Mouse (Mus musculus) forebrain, embryonic 10.5 days (tissue): ENCODE measurements at regions not wholly inside any gene's neighbourhood (a gene's known extent, or its start where the extent isn't known, plus 50 kb on each side); places are given as distances from the start of the nearest gene placed in this dataset.

Experiments
- DNase-seq: peaks from one replicate; pipeline ENCODE4 v3.0.0-alpha.2; 2017; ENCODE audit warnings: low spot score; ENCODE audit errors: extremely low spot score
- H3K27ac ChIP-seq: fragments of 300-500 bp; sonication (generic); 2 replicates; pipeline ENCODE4 v1.5.1; 2016; ENCODE audit warnings: mild to moderate bottlenecking
- H3K27me3 ChIP-seq: fragments of 300-500 bp; sonication (generic); 2 replicates; pipeline ENCODE4 v1.6.1; 2016; ENCODE audit warnings: mild to moderate bottlenecking; ENCODE audit not compliant: poor library complexity, severe bottlenecking
- H3K36me3 ChIP-seq: fragments of 300-500 bp; sonication (generic); replicated peaks from 2 replicates; pipeline ENCODE4 v1.6.1; 2016; ENCODE audit warnings: mild to moderate bottlenecking, moderate library complexity
- H3K4me1 ChIP-seq: fragments of 300-500 bp; sonication (generic); 2 replicates; pipeline ENCODE4 v1.6.1; 2016
- H3K4me3 ChIP-seq: fragments of 300-500 bp; sonication (generic); 2 replicates; pipeline ENCODE4 v1.5.1; 2016; ENCODE audit warnings: mild to moderate bottlenecking, moderate library complexity
- H3K9me3 ChIP-seq: fragments of 300-500 bp; sonication (generic); 2 replicates; pipeline ENCODE4 v1.6.1; 2016; ENCODE audit warnings: mild to moderate bottlenecking, moderate library complexity
- WGBS: fragments of 180-500 bp; shearing (Covaris S2); methylation state at CpG from one replicate; pipeline ENCODE4 v1.1.7; 2016; 5-methylcytosine and 5-hydroxymethylcytosine counted together

DNA sequence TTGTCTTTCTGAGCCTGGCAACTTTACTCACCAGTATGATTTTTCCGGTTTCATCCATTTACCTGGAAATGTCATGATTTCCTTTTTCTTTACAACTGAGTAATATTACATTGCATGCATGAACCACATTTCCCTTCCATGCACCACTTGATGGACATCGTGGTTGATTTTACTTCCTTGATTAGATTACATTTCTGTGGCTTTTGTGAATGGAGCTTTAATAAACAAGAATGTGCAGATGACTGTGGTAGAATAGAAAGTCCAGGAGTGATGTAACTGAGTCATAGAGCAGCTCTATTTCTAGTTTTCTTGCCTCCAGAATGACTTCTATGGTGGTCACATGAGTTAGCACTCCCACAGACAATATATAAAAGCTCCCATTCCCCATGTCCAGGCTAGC is 75.2 kb downstream of the Chst2 start:
- H3K36me3 ChIP-seq = no peaks in the 10 kb centered on the region
- no peak overlapping the region for H3K27ac ChIP-seq
- no peak for DNase-seq
- no peaks in the 10 kb centered on the region for H3K27me3 ChIP-seq
- WGBS = 90% methylated on average over 2 of the region's 2 CpGs
- H3K4me3 ChIP-seq = no peak overlapping the region
- no peaks in the 10 kb centered on the region for H3K9me3 ChIP-seq
- peaks cover 11% of the 10 kb centered on the region for H3K4me1 ChIP-seq

GRCm38 (mm10) chr9:95330097-95330496 is 76.4 kb downstream of the Chst2 start:
- no peak for DNase-seq
- Histone ChIP-seq H3K4me3 (no peak overlapping the region), H3K4me1 (peaks cover 11% of the 10 kb centered on the region), H3K36me3 (no peaks in the 10 kb centered on the region), H3K9me3 (no peaks in the 10 kb centered on the region), H3K27me3 (peaks cover 6% of the 10 kb centered on the region), H3K27ac (no peak overlapping the region)
- WGBS = 95% methylated on average over 7 of the region's 7 CpGs

DNA sequence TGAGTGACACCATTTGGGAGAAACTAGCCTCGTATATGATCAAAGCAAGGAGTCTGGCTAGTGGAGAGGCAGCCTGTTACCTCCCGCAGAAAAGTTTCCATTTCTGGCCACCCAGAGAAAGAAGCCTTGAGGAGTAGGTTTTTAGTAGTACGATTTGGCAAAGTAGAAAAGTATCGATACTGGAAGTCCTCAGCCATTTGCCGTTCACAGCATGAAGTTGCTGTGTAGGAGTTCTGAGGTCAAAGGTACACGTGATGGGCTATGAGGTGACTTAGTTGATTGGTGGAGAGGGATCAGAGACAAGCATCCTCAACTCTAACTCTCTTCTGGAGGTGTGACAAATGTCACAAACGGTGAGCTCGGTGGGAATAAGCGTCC is 77.5 kb downstream of the Chst2 start:
- H3K9me3 ChIP-seq = no peaks in the 10 kb centered on the region
- no peak for DNase-seq
- peaks cover 17% of the 10 kb centered on the region for H3K4me1 ChIP-seq
- H3K27me3 ChIP-seq = peaks cover 17% of the 10 kb centered on the region
- no peaks in the 10 kb centered on the region for H3K36me3 ChIP-seq
- H3K4me3 ChIP-seq = no peak overlapping the region
- 92% methylated on average over 9 of the region's 9 CpGs for WGBS
- no peak overlapping the region for H3K27ac ChIP-seq

- peaks cover 23% of the 10 kb centered on the region for H3K4me1 ChIP-seq
- WGBS = 84% methylated on average over 11 of the region's 15 CpGs
- no peaks in the 10 kb centered on the region for H3K36me3 ChIP-seq
- H3K27ac ChIP-seq = no peak overlapping the region
- no peak overlapping the region for H3K4me3 ChIP-seq
- H3K9me3 ChIP-seq = no peaks in the 10 kb centered on the region
- DNase-seq = no peak
- H3K27me3 ChIP-seq = peaks cover 17% of the 10 kb centered on the region
Observed at GRCm38 (mm10) chr9:95328261-95329052, 78.1 kb downstream of the Chst2 start.

DNA sequence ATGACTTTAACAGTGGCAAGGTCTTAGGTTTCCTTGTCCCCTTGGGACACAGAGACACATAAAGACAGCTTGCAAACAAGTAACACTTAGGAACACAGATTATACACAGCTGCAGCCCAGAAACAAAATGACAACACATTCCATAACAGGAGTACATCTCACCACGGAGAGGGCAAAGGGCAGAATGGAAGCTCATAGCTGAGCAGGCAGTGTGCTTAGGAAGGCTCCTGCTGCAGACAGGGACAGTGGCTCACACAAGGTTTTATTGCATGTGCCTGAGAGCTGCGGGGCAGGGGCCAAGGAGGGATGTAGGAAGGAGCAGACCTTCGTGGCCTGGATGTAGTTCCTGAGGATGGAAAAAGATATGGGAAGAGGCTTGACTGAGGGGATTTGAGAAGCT is 78.8 kb downstream of the Chst2 start:
- H3K4me1 ChIP-seq = peaks cover 30% of the 10 kb centered on the region
- WGBS = 70% methylated on average over 3 of the region's 3 CpGs
- peaks cover 17% of the 10 kb centered on the region for H3K27me3 ChIP-seq
- H3K36me3 ChIP-seq = no peaks in the 10 kb centered on the region
- no peak overlapping the region for H3K27ac ChIP-seq
- H3K9me3 ChIP-seq = no peaks in the 10 kb centered on the region
- no peak for DNase-seq
- H3K4me3 ChIP-seq = no peak overlapping the region

DNA sequence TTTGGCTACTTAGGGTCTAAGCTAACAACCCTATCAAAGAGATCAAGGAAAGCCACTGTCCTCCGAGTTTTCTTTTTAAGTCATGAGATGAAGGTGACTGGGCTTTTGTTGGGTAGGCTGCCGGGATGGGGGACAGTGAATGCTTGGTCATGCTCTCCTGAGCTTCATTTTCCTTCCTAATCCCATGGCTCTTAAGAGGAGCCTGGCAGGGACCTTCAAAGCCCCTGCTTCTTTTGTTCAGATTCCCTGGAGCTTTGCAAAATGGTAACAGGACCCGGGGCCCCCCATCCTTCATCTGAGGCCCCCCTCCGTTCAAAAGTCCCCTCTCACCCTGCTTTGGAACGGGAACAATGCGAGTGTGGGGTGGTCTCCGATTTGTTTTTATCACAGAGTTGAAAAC is 82.9 kb downstream of the Chst2 start:
- WGBS = 8% methylated on average over 7 of the region's 7 CpGs
- Histone ChIP-seq H3K4me3 (no peak overlapping the region), H3K9me3 (no peaks in the 10 kb centered on the region), H3K27me3 (peaks cover 35% of the 10 kb centered on the region), H3K27ac (peak overlapping the region; percentile 63), H3K36me3 (no peaks in the 10 kb centered on the region), H3K4me1 (peaks cover 38% of the 10 kb centered on the region)
- DNase-seq = peak; percentile 35

DNA sequence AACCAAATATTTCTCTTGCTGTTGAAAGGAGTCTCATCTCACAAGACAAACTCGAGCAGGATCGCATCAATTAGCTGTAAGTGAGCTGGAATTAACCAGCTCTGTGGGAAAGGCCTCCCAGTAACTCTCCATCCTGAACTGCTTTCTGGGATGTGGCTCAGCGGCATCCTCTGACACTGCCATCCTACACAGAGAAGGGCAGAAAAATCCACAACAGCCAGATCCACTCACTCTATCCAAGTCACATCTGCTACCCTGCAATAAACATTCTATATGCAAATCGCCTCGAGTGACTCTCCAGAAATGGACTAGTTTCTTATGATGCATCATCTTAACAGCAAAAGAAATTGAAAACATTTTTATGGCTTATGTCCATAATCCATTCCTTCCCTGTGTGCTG is 83.6 kb downstream of the Chst2 start:
- Histone ChIP-seq H3K4me1 (peaks cover 32% of the 10 kb centered on the region), H3K27me3 (peaks cover 35% of the 10 kb centered on the region), H3K4me3 (no peak overlapping the region), H3K27ac (peak overlapping the region; percentile 63; the same call in 1 of the 2 replicates), H3K9me3 (no peaks in the 10 kb centered on the region), H3K36me3 (no peaks in the 10 kb centered on the region)
- no peak for DNase-seq
- 41% methylated on average over 5 of the region's 5 CpGs for WGBS

GRCm38 (mm10) chr9:95322031-95322430 is 84.5 kb downstream of the Chst2 start:
- Histone ChIP-seq H3K27me3 (peaks cover 35% of the 10 kb centered on the region), H3K27ac (peak overlapping the region; percentile 63; the same call in 1 of the 2 replicates), H3K9me3 (no peaks in the 10 kb centered on the region), H3K36me3 (no peaks in the 10 kb centered on the region), H3K4me3 (no peak overlapping the region), H3K4me1 (peaks cover 28% of the 10 kb centered on the region)
- DNase-seq = no peak
- 88% methylated on average over 2 of the region's 2 CpGs for WGBS

- Histone ChIP-seq H3K9me3 (no peaks in the 10 kb centered on the region), H3K4me1 (peaks cover 20% of the 10 kb centered on the region), H3K36me3 (no peaks in the 10 kb centered on the region), H3K27me3 (peaks cover 18% of the 10 kb centered on the region), H3K27ac (no peak overlapping the region), H3K4me3 (no peak overlapping the region)
- WGBS = 93% methylated on average over 9 of the region's 9 CpGs
- DNase-seq = no peak
Observed at GRCm38 (mm10) chr9:95318926-95319325, 87.6 kb downstream of the Chst2 start.

GRCm38 (mm10) chr9:95316726-95317125 is 89.8 kb downstream of the Chst2 start:
- H3K4me3 ChIP-seq = no peak overlapping the region
- no peak for DNase-seq
- H3K4me1 ChIP-seq = no peaks in the 10 kb centered on the region
- peaks cover 8% of the 10 kb centered on the region for H3K27me3 ChIP-seq
- no peaks in the 10 kb centered on the region for H3K36me3 ChIP-seq
- 84% methylated on average over 8 of the region's 8 CpGs for WGBS
- no peak overlapping the region for H3K27ac ChIP-seq
- no peaks in the 10 kb centered on the region for H3K9me3 ChIP-seq

DNA sequence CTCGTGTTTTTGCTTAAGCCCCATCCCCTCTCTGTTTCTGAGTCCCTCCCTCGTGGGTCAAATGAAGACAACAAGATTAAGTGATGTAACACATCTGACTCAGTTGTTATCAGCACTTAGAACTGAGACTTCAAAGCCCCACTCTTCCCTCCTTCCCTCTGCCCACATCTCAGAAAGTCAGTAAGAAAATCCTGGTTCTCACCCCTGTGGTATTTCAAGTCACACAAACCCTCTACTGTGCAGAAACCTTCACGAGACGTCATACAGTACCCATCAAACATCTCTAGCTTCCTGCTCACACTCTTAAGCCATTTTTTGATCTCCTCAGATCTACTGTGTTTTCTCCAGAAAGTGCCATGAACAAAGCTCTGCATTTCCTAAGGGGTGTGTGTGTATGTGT is 91.4 kb downstream of the Chst2 start:
- Histone ChIP-seq H3K27ac (no peak overlapping the region), H3K9me3 (no peaks in the 10 kb centered on the region), H3K4me1 (no peaks in the 10 kb centered on the region), H3K4me3 (no peak overlapping the region), H3K36me3 (no peaks in the 10 kb centered on the region), H3K27me3 (no peaks in the 10 kb centered on the region)
- no peak for DNase-seq
- WGBS = 76% methylated on average over 4 of the region's 4 CpGs

- no peak overlapping the region for H3K27ac ChIP-seq
- no peaks in the 10 kb centered on the region for H3K36me3 ChIP-seq
- H3K4me3 ChIP-seq = no peak overlapping the region
- 83% methylated on average over 3 of the region's 3 CpGs for WGBS
- no peaks in the 10 kb centered on the region for H3K4me1 ChIP-seq
- H3K27me3 ChIP-seq = no peaks in the 10 kb centered on the region
- DNase-seq = no peak
- H3K9me3 ChIP-seq = no peaks in the 10 kb centered on the region
Observed at GRCm38 (mm10) chr9:95311671-95312070, 94.9 kb downstream of the Chst2 start.

DNA sequence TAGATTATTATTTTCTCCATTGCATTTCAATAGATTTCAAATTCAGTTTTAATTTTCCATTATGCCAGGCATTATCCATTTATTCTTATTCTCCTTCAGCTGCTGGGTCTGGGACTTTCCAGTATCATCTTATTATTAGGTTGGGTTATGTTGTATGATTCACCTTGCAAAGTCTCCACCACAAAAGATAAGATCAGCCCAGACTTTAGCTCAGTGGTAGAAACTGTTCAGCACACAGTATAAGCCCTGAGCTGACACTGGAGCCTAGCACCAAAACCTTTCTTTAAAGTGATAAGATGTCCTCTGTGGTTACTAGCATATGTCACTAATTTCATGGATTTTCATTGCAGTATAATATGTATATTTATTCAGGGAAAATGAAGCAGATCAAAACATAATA is 117.5 kb downstream of the Chst2 start:
- Histone ChIP-seq H3K4me1 (no peaks in the 10 kb centered on the region), H3K9me3 (no peaks in the 10 kb centered on the region), H3K27ac (no peak overlapping the region), H3K36me3 (no peaks in the 10 kb centered on the region), H3K4me3 (no peak overlapping the region), H3K27me3 (no peaks in the 10 kb centered on the region)
- no peak for DNase-seq

DNA sequence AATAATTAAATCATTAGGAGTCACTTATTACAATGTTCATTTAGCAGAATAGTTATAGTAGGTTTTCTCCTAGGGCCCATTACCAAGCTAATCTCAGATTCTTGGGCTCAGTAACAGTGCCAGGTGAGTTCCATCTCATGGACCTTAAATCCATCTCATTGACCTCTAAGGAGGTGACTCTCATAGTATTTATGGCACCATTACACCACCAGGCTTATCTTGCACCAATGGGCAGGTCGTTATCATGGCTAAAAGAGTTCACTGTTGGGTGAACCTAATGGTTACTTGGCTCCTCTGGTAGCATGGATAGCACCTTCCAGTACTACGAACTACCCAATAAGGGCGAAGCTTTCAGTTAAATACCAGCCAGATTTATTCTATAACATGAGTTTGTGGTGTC is 123.5 kb downstream of the Chst2 start:
- Histone ChIP-seq H3K4me3 (no peak overlapping the region), H3K27me3 (no peaks in the 10 kb centered on the region), H3K36me3 (no peaks in the 10 kb centered on the region), H3K27ac (no peak overlapping the region), H3K4me1 (no peaks in the 10 kb centered on the region), H3K9me3 (no peaks in the 10 kb centered on the region)
- 92% methylated on average over 3 of the region's 3 CpGs for WGBS
- no peak for DNase-seq
